In genomic region chr14:48653676-48654510, GRCm38 (mm10) we compare ENCODE assay signal across 25 mouse cellular contexts. TPM values are rescaled to one million over a fixed set of nuclear protein-coding genes. Genes with fewer than 3 reads are reported as not detected.
DNase-seq lines count a peak whose midpoint lies in the region; ATAC-seq and TF ChIP-seq lines count a peak whose summit lies in the region.
"Had no signal": no experiment of that assay in that cellular context is flagged by ENCODE, and none has a peak within 500 bp of the region (broad histone marks: within the 10 kb centered on the region; RNA-seq: fewer than 3 reads in every experiment).

No protein-coding gene starts in this region.

- no peak for TF ChIP-seq EP300 in liver, postnatal 0 days (IDR thresholded peaks at IDR 0.05; ENCODE audit: low read depth)

- no peak overlapping the region for H3K4me3 ChIP-seq in liver, embryonic 11.5 days (ENCODE audit: low read depth, low read length)
- H3K4me3 ChIP-seq in liver, postnatal 0 days (ENCODE audit: low read depth, low read length) = no peak overlapping the region
- H3K4me3 ChIP-seq in midbrain, embryonic 12.5 days = no peak overlapping the region
- H3K4me3 ChIP-seq: hindbrain, embryonic 15.5 days; kidney, embryonic 15.5 days; limb, embryonic 13.5 days; neural tube, embryonic 13.5 days had no signal

- H3K36me3 ChIP-seq in liver, embryonic 11.5 days (ENCODE audit: control insufficient read depth, insufficient read depth, low read length) = no peaks in the 10 kb centered on the region
- no peaks in the 10 kb centered on the region for H3K36me3 ChIP-seq in liver, postnatal 0 days (replicated peaks; ENCODE audit: insufficient read depth, low read length)
- H3K36me3 ChIP-seq in midbrain, embryonic 12.5 days = peaks cover 9% of the 10 kb centered on the region
- H3K36me3 ChIP-seq: hindbrain, embryonic 15.5 days; kidney, embryonic 15.5 days; limb, embryonic 13.5 days; neural tube, embryonic 13.5 days had no signal

- peak; percentile 33 for DNase-seq in liver, embryonic 11.5 days (ENCODE audit: low spot score)
- no peak for DNase-seq in liver, postnatal 0 days
- peak; percentile 61 for DNase-seq in ZHBTc4 (ENCODE audit: low read depth, low spot score)
- no peak for DNase-seq in spleen, postnatal 4 days (ENCODE audit: low spot score in 2 of 2)
- no peak for DNase-seq in right cerebral cortex, postnatal 36 days (ENCODE audit: low spot score in 2 of 2)
- DNase-seq: adrenal gland, adult 2 months; cerebellum, adult 9-10 months; forebrain, postnatal 0 days; gastrocnemius, postnatal 36 days; right cerebral cortex, postnatal 25 days; thymus, adult 2 months had no signal

- no peak overlapping the region for H3K4me2 ChIP-seq in liver, embryonic 11.5 days
- H3K4me2 ChIP-seq in liver, postnatal 0 days (ENCODE audit: low read depth, low read length) = no peak overlapping the region
- peak overlapping the region; percentile 94 for H3K4me2 ChIP-seq in midbrain, embryonic 12.5 days (replicated peaks)
- H3K4me2 ChIP-seq: hindbrain, embryonic 15.5 days; kidney, embryonic 15.5 days; limb, embryonic 13.5 days; neural tube, embryonic 13.5 days had no signal

- no peaks in the 10 kb centered on the region for H3K9me3 ChIP-seq in liver, embryonic 11.5 days (ENCODE audit: control insufficient read depth, low read length)
- no peaks in the 10 kb centered on the region for H3K9me3 ChIP-seq in liver, postnatal 0 days (ENCODE audit: low read length)
- no peaks in the 10 kb centered on the region for H3K9me3 ChIP-seq in midbrain, embryonic 12.5 days
- H3K9me3 ChIP-seq: forebrain, embryonic 10.5 days; hindbrain, embryonic 15.5 days; kidney, embryonic 15.5 days; limb, embryonic 13.5 days; neural tube, embryonic 13.5 days had no signal

- no peak overlapping the region for H3K27ac ChIP-seq in liver, embryonic 11.5 days (ENCODE audit: low read depth, low read length)
- H3K27ac ChIP-seq in liver, postnatal 0 days (ENCODE audit: low read depth) = no peak overlapping the region
- H3K27ac ChIP-seq in midbrain, embryonic 12.5 days (replicated peaks) = peak overlapping the region; percentile 68
- H3K27ac ChIP-seq: hindbrain, embryonic 15.5 days; kidney, embryonic 15.5 days; limb, embryonic 13.5 days; liver, embryonic 14.5 days; neural tube, embryonic 13.5 days had no signal

- TF ChIP-seq CTCF in liver, postnatal 0 days (IDR thresholded peaks at IDR 0.05; ENCODE audit: low read depth) = no peak

- H3K27me3 ChIP-seq in liver, embryonic 11.5 days (replicated peaks; ENCODE audit: control insufficient read depth, insufficient read depth, low read length) = peaks cover 84% of the 10 kb centered on the region
- peaks cover 84% of the 10 kb centered on the region for H3K27me3 ChIP-seq in liver, postnatal 0 days (ENCODE audit: insufficient read depth, low read length)
- H3K27me3 ChIP-seq in midbrain, embryonic 12.5 days = peaks cover 23% of the 10 kb centered on the region

- no peak for ATAC-seq in liver, embryonic 11.5 days (replicated peaks; ENCODE audit: low FRiP score)
- ATAC-seq in liver, postnatal 0 days = no peak
- no peak for ATAC-seq in midbrain, embryonic 12.5 days (ENCODE audit: low FRiP score, low read depth)
- ATAC-seq in activated CD4-positive, CD25-positive, alpha-beta regulatory T cell, adult 4 months = no peak
- ATAC-seq: forebrain, postnatal 0 days; intestine, postnatal 0 days; lung, postnatal 0 days had no signal

- H3K4me1 ChIP-seq in liver, embryonic 11.5 days (replicated peaks; ENCODE audit: control insufficient read depth, insufficient read depth, low read length) = peaks cover 4% of the 10 kb centered on the region; the same call in 1 of the 2 replicates
- 0 out of 2 replicates have a peak, but pooled peaks cover 2% of the 10 kb centered on the region for H3K4me1 ChIP-seq in liver, postnatal 0 days (ENCODE audit: insufficient read depth)
- H3K4me1 ChIP-seq in midbrain, embryonic 12.5 days = peaks cover 54% of the 10 kb centered on the region

- 12% methylated on average over 22 of the region's 22 CpGs for WGBS in liver, embryonic 11.5 days
- WGBS in liver, postnatal 0 days (ENCODE audit: insufficient replicate concordance) = 9% methylated on average over 22 of the region's 22 CpGs
- 13% methylated on average over 22 of the region's 22 CpGs for WGBS in midbrain, embryonic 12.5 days

- no peak overlapping the region for H3K9ac ChIP-seq in liver, embryonic 11.5 days (ENCODE audit: low read depth, low read length)
- no peak overlapping the region for H3K9ac ChIP-seq in liver, postnatal 0 days (replicated peaks)
- no peak overlapping the region for H3K9ac ChIP-seq in midbrain, embryonic 12.5 days (replicated peaks)
- H3K9ac ChIP-seq: forebrain, postnatal 0 days; hindbrain, embryonic 15.5 days; kidney, embryonic 15.5 days; limb, embryonic 13.5 days; liver, embryonic 14.5 days; neural tube, embryonic 13.5 days had no signal

RNA-seq across cellular contexts. Expression of gene Otx2, which starts 19.7 kb away (rescaled TPM):
- not detected in 2 replicates for polyA plus RNA-seq in liver, embryonic 11.5 days (2014; fragmentation: Nextera tagmentation; extraction: Ambion mirVana)
- not detected in 2 replicates for polyA plus RNA-seq in liver, postnatal 0 days (2015; fragmentation: Nextera tagmentation; extraction: Ambion mirVana)
- polyA plus RNA-seq in midbrain, embryonic 12.5 days (2016; fragmentation: Nextera tagmentation; extraction: Ambion mirVana) = 180 and 189 TPM in 2 replicates
- under 1 TPM in 1 of 2 experiments, not detected in 1; 0.28 TPM for polyA plus RNA-seq in activated CD4-positive, CD25-positive, alpha-beta regulatory T cell, adult 4 months (2017; shearing (Covaris generic))
- polyA plus RNA-seq: adrenal gland, adult 2 months; heart, postnatal 0 days; intestine, postnatal 0 days; kidney, embryonic 15.5 days; large intestine, adult 2 months; limb, embryonic 13.5 days; lung, postnatal 0 days; neural tube, embryonic 13.5 days; stomach, embryonic 16.5 days; thymus, adult 2 months; urinary bladder, adult 2 months had no signal

Comparison
In these comparisons a context has a peak if more than half of its experiments do, and no peak if none do; other contexts are left out.
1. DNase-seq: peak in liver, embryonic 11.5 days (single experiment) and ZHBTc4 (single experiment); none in liver, postnatal 0 days (single experiment), spleen, postnatal 4 days (0 of 2) and right cerebral cortex, postnatal 36 days (0 of 2).
2. RNA of gene Otx2, which starts 19.7 kb away (polyA plus RNA-seq): 180 to 189 TPM in midbrain, embryonic 12.5 days; 0.28 TPM in activated CD4-positive, CD25-positive, alpha-beta regulatory T cell, adult 4 months, not detected in liver, embryonic 11.5 days and not detected in liver, postnatal 0 days; every median in the first group is over 100 times any median in the second.